Mouse (Mus musculus) T-helper 1 cell (primary cell): Measurements from ENCODE around the gene Pcsk4.
"Not testable (repeated sequence)": the region's sequence is repeated elsewhere in the genome, so short reads cannot be mapped to it uniquely, and the experiment has no call there.

Experiments
- in situ Hi-C: fragments of 300-600 bp; cut with MboI, MseI; formaldehyde crosslinking; loops from one replicate; pipeline ENCODE4 v1.15.1; 2025; ENCODE audit warnings: high pct_unique_total_duplicates

The Pcsk4 gene

GRCm38 (mm10) chr10:80348244-80348781, 19.0 kb upstream of the Pcsk4 start, which contains the start of gene Adamtsl5:
TSS of gene Adamtsl5 (minus strand) at chr10:80348412.
- in situ Hi-C loops, result no loop called here

GRCm38 (mm10) chr10:80347514-80347967, 18.2 kb upstream of the Pcsk4 start:
- in situ Hi-C loops, result no loop called here

- in situ Hi-C loops, result not testable (repeated sequence)
These were observed 16.6 kb upstream of the Pcsk4 start for GRCm38 (mm10) chr10:80345929-80346328.

GRCm38 (mm10) chr10:80345122-80345521, 15.8 kb upstream of the Pcsk4 start:
- in situ Hi-C loops, result no loop called here

- in situ Hi-C loops, result no loop called here
These were observed 14.9 kb upstream of the Pcsk4 start for GRCm38 (mm10) chr10:80344131-80344661.

GRCm38 (mm10) chr10:80343425-80343895, 14.2 kb upstream of the Pcsk4 start:
- in situ Hi-C loops, result no loop called here

GRCm38 (mm10) chr10:80342749-80343424, 13.6 kb upstream of the Pcsk4 start:
- in situ Hi-C loops, result no loop called here

- in situ Hi-C loops, result no loop called here
These were observed 13.0 kb upstream of the Pcsk4 start for GRCm38 (mm10) chr10:80342305-80342748.

GRCm38 (mm10) chr10:80341491-80342304, 12.4 kb upstream of the Pcsk4 start:
- in situ Hi-C loops, result no loop called here

- in situ Hi-C loops, result no loop called here
These were observed 11.7 kb upstream of the Pcsk4 start for GRCm38 (mm10) chr10:80341026-80341425.

- in situ Hi-C loops, result no loop called here
These were observed 10.8 kb upstream of the Pcsk4 start for GRCm38 (mm10) chr10:80339941-80340750.

- in situ Hi-C loops, result no loop called here
These were observed 7.0 kb upstream of the Pcsk4 start for GRCm38 (mm10) chr10:80336263-80336662.

- in situ Hi-C loops, result no loop called here
These were observed 3.3 kb upstream of the Pcsk4 start for GRCm38 (mm10) chr10:80332525-80332989.

GRCm38 (mm10) chr10:80331636-80332524, 2.6 kb upstream of the Pcsk4 start:
- in situ Hi-C loops, result no loop called here

- in situ Hi-C loops, result no loop called here
These were observed 1.6 kb upstream of the Pcsk4 start for GRCm38 (mm10) chr10:80330888-80331287.

- in situ Hi-C loops, result no loop called here
These were observed 786 bp upstream of the Pcsk4 start for GRCm38 (mm10) chr10:80330084-80330483.

GRCm38 (mm10) chr10:80325045-80325444, 4.3 kb downstream of the Pcsk4 start:
- in situ Hi-C loops, result no loop called here

GRCm38 (mm10) chr10:80324120-80325037, 4.9 kb downstream of the Pcsk4 start:
- in situ Hi-C loops, result no loop called here
